Mouse (Mus musculus): Measurements from ENCODE around the gene Defb21. TPM values are rescaled to one million over a fixed set of nuclear protein-coding genes. Genes with fewer than 3 reads are reported as not detected.

Gene Defb21
- not detected for polyA plus RNA-seq (2017; shearing (Covaris generic))

GRCm38 (mm10) chr2:152572114-152572794, at the start of gene Defb21:
Gene Defb21 (plus strand): TSS chr2:152572744.

DNA sequence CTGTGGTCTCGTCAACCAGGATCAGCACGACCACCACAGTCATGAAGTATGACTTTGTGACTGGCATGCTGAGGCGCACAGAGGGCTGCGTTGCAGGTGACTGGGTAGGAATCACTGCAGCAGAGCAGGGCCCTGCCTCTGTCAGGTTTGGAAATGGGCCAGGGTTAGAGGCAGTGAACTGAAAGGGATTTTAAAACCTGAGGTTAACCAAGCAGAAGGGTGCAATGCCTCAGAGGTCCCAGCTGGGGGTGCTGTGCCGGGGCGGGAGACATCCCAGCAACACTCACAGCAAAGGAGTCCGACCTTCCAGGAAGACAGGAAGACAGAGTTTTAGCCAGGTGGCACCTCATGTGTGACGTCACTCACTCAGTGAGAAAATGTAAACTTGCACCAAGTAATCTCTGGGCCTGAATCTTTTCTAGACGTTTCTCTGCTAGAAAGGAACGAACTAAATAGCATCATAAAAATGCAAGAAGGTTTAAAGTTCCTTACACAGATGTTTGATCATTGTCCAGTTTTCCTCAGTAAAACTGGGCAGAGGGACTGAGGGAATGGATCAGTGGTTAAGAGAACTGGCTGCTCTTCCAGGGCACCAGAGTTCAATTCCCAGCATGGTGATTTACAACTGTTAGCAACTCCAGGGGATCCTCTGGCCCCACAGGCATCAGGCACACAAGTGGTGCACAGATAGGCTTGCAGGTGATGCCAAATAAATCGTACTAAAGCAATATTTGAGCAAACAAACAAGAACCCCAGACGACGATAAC, 32.4 kb upstream of the Defb21 start, which contains the start of gene Defb29:
Defb29 (minus strand) TSS at position 155 of the 767 bp plus-strand sequence.

GRCm38 (mm10) chr2:152569038-152569437, 3.5 kb upstream of the Defb21 start, which contains the start of gene Gm17416:
Gene Gm17416 (plus strand): TSS chr2:152569338.

DNA sequence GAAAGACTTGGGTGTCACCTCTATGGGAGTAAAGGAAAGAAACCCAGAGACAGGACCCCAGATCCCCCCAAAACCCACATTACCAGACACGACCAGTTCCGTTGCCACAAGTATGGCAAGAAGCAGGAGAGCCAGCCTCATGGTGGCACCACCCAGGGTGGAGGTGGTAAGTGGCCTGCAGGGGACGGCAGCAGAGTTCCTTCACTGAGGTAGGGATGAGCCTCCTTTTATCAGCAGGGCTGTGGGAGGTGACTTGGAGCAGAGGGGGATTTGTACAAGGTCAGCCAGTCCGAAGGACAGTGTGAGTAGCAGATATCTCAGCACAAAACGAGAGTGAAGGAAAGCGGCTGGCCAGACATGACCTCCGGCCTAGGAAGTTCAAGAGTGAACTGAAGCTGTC, 7.6 kb downstream of the Defb21 start, which contains the start of gene Defb19:
Defb19 (minus strand) TSS at position 206 of the 400 bp plus-strand sequence.

GRCm38 (mm10) chr2:152599299-152599698, 26.8 kb downstream of the Defb21 start, which contains the start of gene Defb45:
Gene Defb45 (minus strand): TSS chr2:152599399.

GRCm38 (mm10) chr2:152604057-152604456, 31.5 kb downstream of the Defb21 start, which contains the start of gene Defb36:
Gene Defb36 (plus strand): TSS chr2:152604327.

DNA sequence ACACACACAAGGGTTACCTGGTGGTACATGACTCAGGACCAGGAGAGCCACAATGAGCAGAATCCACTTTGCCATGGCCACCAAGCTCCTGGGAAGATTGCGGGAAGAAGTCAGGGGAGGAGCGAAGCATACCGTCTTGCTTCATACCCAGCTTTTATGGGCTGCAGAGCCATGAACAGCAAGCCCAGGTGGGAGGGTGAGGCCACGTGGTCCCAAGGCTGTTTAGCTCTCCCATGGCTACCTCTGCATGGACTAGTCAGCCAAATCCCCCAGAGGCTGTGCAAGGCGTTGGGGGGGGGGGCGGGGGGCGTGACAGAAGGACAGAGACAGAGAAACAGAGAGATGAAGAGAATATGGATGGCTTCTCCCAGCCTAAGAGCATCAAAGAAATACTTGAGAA, 50.4 kb downstream of the Defb21 start, which contains the start of gene Defb25:
Defb25 (minus strand) TSS at position 101 of the 400 bp plus-strand sequence.

Other genes starting within 250 kb of the Defb21 start
- 268 TPM for gene Rbck1, start 240.1 kb upstream of the Defb21 start, polyA plus RNA-seq (2017; shearing (Covaris generic))
- 5.6 TPM for gene Trib3, start 228.7 kb upstream of the Defb21 start, polyA plus RNA-seq (2017; shearing (Covaris generic))
- gene Nrsn2, start 196.1 kb upstream of the Defb21 start, polyA plus RNA-seq (2017; shearing (Covaris generic)): not detected
- gene Sox12, start 174.7 kb upstream of the Defb21 start, polyA plus RNA-seq (2017; shearing (Covaris generic)): 0.21 TPM
- gene Zcchc3, start 157.7 kb upstream of the Defb21 start, polyA plus RNA-seq (2017; shearing (Covaris generic)): 0.93 TPM
- gene 6820408C15Rik, start 157.2 kb upstream of the Defb21 start, polyA plus RNA-seq (2017; shearing (Covaris generic)): 0.62 TPM
- gene Defb23, start 108.1 kb upstream of the Defb21 start, polyA plus RNA-seq (2017; shearing (Covaris generic)): not detected
- gene Defb20, start 95.7 kb upstream of the Defb21 start, polyA plus RNA-seq (2017; shearing (Covaris generic)): not detected
- not detected for gene Defb22, start 82.6 kb upstream of the Defb21 start, polyA plus RNA-seq (2017; shearing (Covaris generic))
- not detected for gene Defb26, start 61.1 kb upstream of the Defb21 start, polyA plus RNA-seq (2017; shearing (Covaris generic))
- not detected for gene Defb28, start 54.5 kb upstream of the Defb21 start, polyA plus RNA-seq (2017; shearing (Covaris generic))
- not detected for gene Defb29, start 32.6 kb upstream of the Defb21 start, polyA plus RNA-seq (2017; shearing (Covaris generic))
- gene Gm17416, start 3.4 kb upstream of the Defb21 start, polyA plus RNA-seq (2017; shearing (Covaris generic)): not detected
- gene Defb19, start 7.6 kb downstream of the Defb21 start, polyA plus RNA-seq (2017; shearing (Covaris generic)): 1.1 TPM
- not detected for gene Defb45, start 26.7 kb downstream of the Defb21 start, polyA plus RNA-seq (2017; shearing (Covaris generic))
- not detected for gene Defb36, start 31.6 kb downstream of the Defb21 start, polyA plus RNA-seq (2017; shearing (Covaris generic))
- not detected for gene Defb25, start 50.3 kb downstream of the Defb21 start, polyA plus RNA-seq (2017; shearing (Covaris generic))
- gene Rem1, start 54.2 kb downstream of the Defb21 start, polyA plus RNA-seq (2017; shearing (Covaris generic)): not detected
- gene H13, start 96.7 kb downstream of the Defb21 start, polyA plus RNA-seq (2017; shearing (Covaris generic)): 182 TPM
- 4.7 TPM for gene Mcts2, start 114.3 kb downstream of the Defb21 start, polyA plus RNA-seq (2017; shearing (Covaris generic))
- 1.9 TPM for gene Id1, start 163.5 kb downstream of the Defb21 start, polyA plus RNA-seq (2017; shearing (Covaris generic))
- 0.54 TPM for gene Cox4i2, start 181.4 kb downstream of the Defb21 start, polyA plus RNA-seq (2017; shearing (Covaris generic))

Measured in effector memory CD4-positive, alpha-beta T cell, adult 7 months (primary cell).